Mouse (Mus musculus) embryonic stem cell, embryonic (primary cell): Measurements from ENCODE around the gene Tsga10ip.

ENCODE experiments used
- CTCF ChIA-PET, 4 experiments: fragments of 300-600 bp in 2 of 4; fragments of 350-600 bp in 2 of 4; sonication (Branson Sonifier 250); formaldehyde crosslinking; loops; one replicate each; lab custom pipeline; 2022; ENCODE audit warnings: inconsistent platforms in 2 of 4; lab: Charles Lee
- POLR2A ChIA-PET, 4 experiments: fragments of 300-600 bp in 2 of 4; fragments of 350-600 bp in 2 of 4; sonication (Branson Sonifier 250); formaldehyde crosslinking; loops; one replicate each; lab custom pipeline; 2022; ENCODE audit warnings: antibody characterized with exemption in 4 of 4, inconsistent platforms in 1 of 4; lab: Charles Lee

The Tsga10ip gene

GRCm38 (mm10) chr19:5414534-5414957 is 12.2 kb upstream of the Tsga10ip start:
- ChIA-PET CTCF (interaction anchor here in 2 of 4 experiments (0.5 to 1.7 kb wide), 3 partner anchors 10 to 95 kb away, joined by 4 to 7 read pairs (median 4); partner anchors contain the start of gene Tsga10ip (in 1 of the 2)), POLR2A (interaction anchor here in 3 of 4 experiments (0.7 to 4.7 kb wide), 7 partner anchors 10 to 19 kb away, joined by 3 to 27 read pairs (median 10); partner anchors contain the start of genes Drap1 (in 3 of the 3) and AI837181 (in 2 of the 3))

DNA sequence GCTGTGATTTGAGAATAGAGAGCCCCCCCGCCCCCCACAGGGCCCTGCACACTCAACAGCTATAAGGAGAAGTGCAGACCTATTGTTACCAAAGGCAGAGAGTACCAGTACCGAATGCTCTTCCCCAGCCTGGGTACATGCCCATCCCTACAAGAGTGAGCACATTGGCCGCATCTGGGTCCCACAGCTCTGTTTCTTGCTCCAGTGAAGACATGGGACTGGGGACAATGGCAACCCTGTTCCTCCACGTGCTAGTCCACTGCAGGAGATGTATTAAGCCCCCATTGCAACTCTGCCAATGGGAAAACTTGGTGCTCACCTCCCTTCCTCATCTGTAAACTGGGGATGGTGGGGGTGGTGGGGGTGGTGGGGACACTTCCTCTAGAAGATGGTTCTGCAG is 11.5 kb upstream of the Tsga10ip start:
- CTCF ChIA-PET: interaction anchor here in 1 of 4 experiments (0.9 kb wide), 1 partner anchor 14 kb away, joined by 3 read pairs; no protein-coding TSS in a partner anchor
- POLR2A ChIA-PET: interaction anchor here in 2 of 4 experiments (1.0 to 4.7 kb wide), 4 partner anchors 10 to 19 kb away, joined by 3 to 27 read pairs (median 19); partner anchors contain the start of genes AI837181 (in 2 of the 2) and Drap1 (in 2 of the 2)

DNA sequence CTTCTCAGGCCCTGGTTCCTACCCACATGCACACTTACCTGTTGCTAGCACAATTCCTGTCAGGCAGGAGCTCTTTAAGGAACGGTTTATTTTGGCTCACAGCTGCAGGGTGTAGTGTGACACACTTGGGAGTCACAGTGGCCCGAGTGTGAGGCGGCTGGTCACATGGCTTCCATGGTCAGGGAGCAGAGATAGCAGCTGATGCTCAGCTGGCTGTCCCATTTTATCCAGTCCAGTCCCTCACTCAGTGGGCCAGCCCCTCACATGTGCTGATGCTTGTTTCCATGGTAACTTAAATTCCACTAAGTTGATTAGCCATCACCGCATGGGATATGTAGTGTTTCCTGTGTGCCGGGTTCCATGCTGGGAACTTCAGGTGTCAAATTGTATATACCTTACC is 9.6 kb upstream of the Tsga10ip start:
- POLR2A ChIA-PET: interaction anchor here in 3 of 4 experiments (0.6 to 4.7 kb wide), 8 partner anchors 8 to 77 kb away, joined by 3 to 25 read pairs (median 4); partner anchors contain the start of genes AI837181 (in 3 of the 3), Drap1 (in 3 of the 3), Banf1 (in 1 of the 3) and Mus81 (in 1 of the 3)
- CTCF ChIA-PET: interaction anchor here in 1 of 4 experiments (1.8 to 1.9 kb wide), 2 partner anchors 12 kb away, joined by 5 to 7 read pairs; partner anchors contain the start of genes AI837181 and Drap1

- ChIA-PET CTCF (interaction anchor here in 2 of 4 experiments (0.7 to 1.9 kb wide), 3 partner anchors 10 to 50 kb away, joined by 3 to 7 read pairs (median 5); partner anchors contain the start of genes AI837181 (in 1 of the 2) and Drap1 (in 1 of the 2)), POLR2A (interaction anchor here in 3 of 4 experiments (1.0 to 4.7 kb wide), 7 partner anchors 9 to 14 kb away, joined by 3 to 25 read pairs (median 4); partner anchors contain the start of genes AI837181 (in 2 of the 3) and Drap1 (in 2 of the 3))
These were observed 8.3 kb upstream of the Tsga10ip start for GRCm38 (mm10) chr19:5410641-5411040.

DNA sequence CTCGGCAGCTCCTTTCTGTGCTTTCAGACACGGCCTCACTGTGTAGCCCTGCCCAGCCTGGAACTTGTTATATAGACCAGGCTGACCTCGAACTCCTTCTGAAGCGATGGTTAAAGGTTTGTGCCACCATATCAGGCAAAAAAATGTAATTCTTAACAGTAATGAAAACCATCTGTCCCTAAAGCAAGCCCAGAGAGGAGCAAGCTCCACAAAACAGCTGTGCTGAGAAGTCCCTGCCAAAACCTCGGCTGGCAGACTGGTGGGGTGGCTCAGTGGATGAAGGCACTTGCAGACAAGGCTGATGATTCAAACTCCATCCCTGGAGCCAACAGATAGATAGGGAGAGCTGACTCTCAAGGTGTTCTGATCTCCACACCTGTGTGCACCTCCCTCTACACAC is 6.7 kb upstream of the Tsga10ip start:
- ChIA-PET CTCF (interaction anchor here in 3 of 4 experiments (0.6 to 2.1 kb wide), 7 partner anchors 9 to 300 kb away, joined by 3 to 7 read pairs (median 3); partner anchors contain the start of gene Mus81 (in 1 of the 3)), POLR2A (interaction anchor here in 3 of 4 experiments (0.6 to 3.1 kb wide), 21 partner anchors 8 to 1151 kb away, joined by 3 to 26 read pairs (median 5); partner anchors contain the start of genes AI837181 (in 3 of the 3), Drap1 (in 3 of the 3), Mus81 (in 2 of the 3) and Banf1 (in 1 of the 3))

GRCm38 (mm10) chr19:5408057-5409001 is 6.0 kb upstream of the Tsga10ip start:
- CTCF ChIA-PET: interaction anchor here in 3 of 4 experiments (0.6 to 2.1 kb wide), 14 partner anchors 8 to 358 kb away, joined by 3 to 7 read pairs (median 5); partner anchors contain the start of genes Mus81 (in 1 of the 3), Rin1 (in 1 of the 3) and Sart1 (in 1 of the 3)
- POLR2A ChIA-PET: interaction anchor here in 3 of 4 experiments (0.6 to 3.1 kb wide), 31 partner anchors 8 to 1150 kb away, joined by 3 to 26 read pairs (median 5); partner anchors contain the start of genes AI837181 (in 3 of the 3), Drap1 (in 3 of the 3), Banf1 (in 2 of the 3) and Eif1ad (in 2 of the 3)

GRCm38 (mm10) chr19:5407133-5407532 is 4.8 kb upstream of the Tsga10ip start:
- ChIA-PET POLR2A (interaction anchor here in 3 of 4 experiments (0.6 to 3.1 kb wide), 28 partner anchors 9 to 424 kb away, joined by 3 to 26 read pairs (median 4); partner anchors contain the start of genes AI837181 (in 3 of the 3), Drap1 (in 3 of the 3), Banf1 (in 2 of the 3) and Eif1ad (in 2 of the 3)), CTCF (interaction anchor here (0.5 to 2.1 kb wide), 25 partner anchors 9 to 357 kb away, joined by 3 to 10 read pairs (median 4); partner anchors contain the start of genes Drap1 (in 2 of the 4), Sart1 (in 2 of the 4), AI837181 (in 1 of the 4) and Ccdc85b (in 1 of the 4))

GRCm38 (mm10) chr19:5406531-5407126 is 4.3 kb upstream of the Tsga10ip start:
- POLR2A ChIA-PET: interaction anchor here in 3 of 4 experiments (0.6 to 3.1 kb wide), 29 partner anchors 9 to 364 kb away, joined by 3 to 26 read pairs (median 4); partner anchors contain the start of genes AI837181 (in 3 of the 3), Drap1 (in 3 of the 3), Banf1 (in 2 of the 3) and Eif1ad (in 2 of the 3)
- CTCF ChIA-PET: interaction anchor here (0.7 to 2.1 kb wide), 20 partner anchors 10 to 909 kb away, joined by 3 to 10 read pairs (median 4); partner anchors contain the start of genes Drap1 (in 2 of the 4), AI837181 (in 1 of the 4), Ccdc85b (in 1 of the 4) and Mus81 (in 1 of the 4)

- CTCF ChIA-PET: interaction anchor here in 3 of 4 experiments (0.7 to 2.1 kb wide), 3 partner anchors 16 to 909 kb away, joined by 3 to 10 read pairs (median 3); partner anchors contain the start of gene Mus81 (in 1 of the 3)
- POLR2A ChIA-PET: interaction anchor here (0.6 to 2.3 kb wide), 17 partner anchors 10 to 441 kb away, joined by 3 to 22 read pairs (median 4); partner anchors contain the start of genes AI837181 (in 2 of the 4), Banf1 (in 2 of the 4), Drap1 (in 2 of the 4) and Eif1ad (in 2 of the 4)
These were observed 3.6 kb upstream of the Tsga10ip start for GRCm38 (mm10) chr19:5405924-5406323.

- CTCF ChIA-PET: interaction anchor here (0.6 to 3.0 kb wide), 22 partner anchors 9 to 386 kb away, joined by 3 to 20 read pairs (median 5); partner anchors contain the start of genes AI837181 (in 1 of the 4), Ap5b1 (in 1 of the 4), Banf1 (in 1 of the 4) and Ccdc85b (in 1 of the 4)
- POLR2A ChIA-PET: interaction anchor here (0.5 to 3.9 kb wide), 49 partner anchors 8 to 591 kb away, joined by 3 to 48 read pairs (median 5); partner anchors contain the start of genes AI837181 (in 3 of the 4), Drap1 (in 3 of the 4), Sart1 (in 3 of the 4) and Banf1 (in 2 of the 4)
These were observed 1.3 kb downstream of the Tsga10ip start for GRCm38 (mm10) chr19:5401073-5401472.

DNA sequence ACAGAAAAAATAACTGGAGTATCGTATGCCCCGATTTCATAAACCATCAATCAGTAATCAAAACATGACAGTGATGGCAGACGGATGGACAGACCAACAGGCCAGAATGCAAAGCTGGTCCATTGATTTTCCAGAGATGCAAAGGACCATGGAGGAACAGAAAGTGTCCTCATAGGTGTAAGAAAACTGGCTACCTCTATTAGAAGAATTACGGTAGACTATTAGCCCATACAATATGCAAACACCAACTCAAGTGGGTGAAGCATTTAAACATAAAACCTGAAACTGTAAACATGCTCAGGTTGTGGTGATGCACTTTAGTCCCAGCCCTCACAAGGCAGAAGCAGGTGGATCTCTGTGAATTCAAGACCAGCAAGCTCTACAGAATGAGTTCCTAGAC is 7.0 kb downstream of the Tsga10ip start:
- POLR2A ChIA-PET: interaction anchor here in 1 of 4 experiments (1.0 to 1.3 kb wide), 4 partner anchors 11 to 81 kb away, joined by 3 to 4 read pairs (median 3); partner anchors contain the start of genes Banf1 and Eif1ad
- CTCF ChIA-PET: no interaction called here

DNA sequence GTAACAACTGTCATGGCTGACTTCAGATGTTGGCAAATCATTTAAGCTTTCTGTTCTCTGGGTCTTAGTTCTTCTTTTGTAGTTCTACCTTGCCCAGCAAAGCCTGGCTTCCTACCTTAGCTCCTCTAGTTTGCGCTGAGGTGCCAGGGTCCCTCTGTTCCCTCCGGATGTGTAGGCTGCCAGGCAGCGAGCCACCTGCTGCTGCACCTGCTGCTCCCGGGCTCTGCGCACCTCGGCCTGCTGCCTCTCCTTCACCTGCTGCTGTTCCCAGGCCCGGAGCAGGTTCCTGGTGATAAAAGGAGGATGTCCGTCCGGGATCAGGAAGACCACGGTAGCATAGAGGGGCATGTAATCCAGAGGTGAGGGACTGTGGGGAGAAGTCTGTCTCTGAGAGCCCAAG is 8.2 kb downstream of the Tsga10ip start:
- ChIA-PET CTCF (interaction anchor here in 1 of 4 experiments (1.0 kb wide), 1 partner anchor 45 kb away, joined by 3 read pairs; no protein-coding TSS in a partner anchor), POLR2A (interaction anchor here in 3 of 4 experiments (0.6 to 1.6 kb wide), 3 partner anchors 19 to 95 kb away, joined by 3 to 9 read pairs (median 5); partner anchors contain the start of gene Cfl1 (in 1 of the 3))

DNA sequence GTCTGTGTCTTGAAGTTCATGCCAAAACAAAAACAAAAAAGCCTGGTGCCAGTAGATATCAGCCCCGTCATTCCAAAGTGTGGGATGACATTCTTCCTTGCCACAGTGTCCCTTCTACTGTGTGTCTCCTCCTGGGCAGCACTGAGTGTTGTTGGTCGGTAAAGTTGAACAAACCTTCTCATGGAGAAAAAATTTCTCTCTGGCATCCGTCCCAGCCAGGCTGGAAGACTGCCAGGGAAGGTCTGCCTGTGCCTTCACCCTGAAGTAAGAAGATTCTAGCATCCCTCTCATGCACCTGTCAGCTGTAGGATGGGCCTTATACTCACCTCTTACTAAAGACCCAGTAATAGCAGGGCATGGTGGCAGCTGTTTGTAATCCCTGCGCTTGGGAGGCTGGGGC is 9.4 kb downstream of the Tsga10ip start:
- CTCF ChIA-PET: interaction anchor here in 1 of 4 experiments (0.6 kb wide), 1 partner anchor 72 kb away, joined by 6 read pairs; no protein-coding TSS in a partner anchor
- POLR2A ChIA-PET: interaction anchor here in 3 of 4 experiments (0.6 to 1.6 kb wide), 7 partner anchors 9 to 170 kb away, joined by 3 to 5 read pairs (median 3); partner anchors contain the start of genes Banf1 (in 1 of the 3), Cfl1 (in 1 of the 3), Drap1 (in 1 of the 3) and Eif1ad (in 1 of the 3)

GRCm38 (mm10) chr19:5390416-5390815 is 11.9 kb downstream of the Tsga10ip start:
- CTCF ChIA-PET: interaction anchor here in 3 of 4 experiments (0.7 to 2.8 kb wide), 7 partner anchors 10 to 251 kb away, joined by 3 to 20 read pairs (median 4); partner anchors contain the start of gene Mus81 (in 1 of the 3)
- POLR2A ChIA-PET: interaction anchor here (0.6 to 4.8 kb wide), 24 partner anchors 10 to 302 kb away, joined by 3 to 48 read pairs (median 4); partner anchors contain the start of genes Banf1 (in 3 of the 4), Eif1ad (in 3 of the 4), Drap1 (in 2 of the 4) and Mus81 (in 2 of the 4)

- CTCF ChIA-PET: interaction anchor here in 3 of 4 experiments (0.8 to 2.8 kb wide), 7 partner anchors 10 to 98 kb away, joined by 3 to 20 read pairs (median 4); partner anchors contain the start of gene Mus81 (in 1 of the 3)
- POLR2A ChIA-PET: interaction anchor here in 3 of 4 experiments (0.6 to 5.0 kb wide), 20 partner anchors 11 to 301 kb away, joined by 3 to 48 read pairs (median 6); partner anchors contain the start of genes Drap1 (in 3 of the 3), AI837181 (in 2 of the 3), Banf1 (in 2 of the 3) and Eif1ad (in 2 of the 3)
These were observed 12.7 kb downstream of the Tsga10ip start for GRCm38 (mm10) chr19:5389647-5390046.
